Mouse (Mus musculus) embryonic facial prominence, embryonic 15.5 days (tissue): ENCODE measurements around the gene Neil3. TPM values are rescaled to one million over a fixed set of nuclear protein-coding genes. Genes with fewer than 3 reads are reported as not detected.

Source experiments
- polyA plus RNA-seq: library from polyadenylated mRNA; unstranded; fragments of >200 nt; fragmentation: Nextera tagmentation; extraction: Ambion mirVana; gene quantifications from 2 replicates; pipeline ENCODE4 v1.2.1, GENCODE M21; 2015

The Neil3 gene
- polyA plus RNA-seq, 1 experiment from 2014 or later: 21.8 TPM

Other genes with a start within 250 kb of the Neil3 start
- gene Aga, start 127.3 kb downstream of the Neil3 start, polyA plus RNA-seq: 37.7 and 42.2 TPM in 2 replicates